Mouse (Mus musculus): ENCODE data around the gene Nusap1. TPM values are rescaled to one million over a fixed set of nuclear protein-coding genes. Genes with fewer than 3 reads are reported as not detected.

Nusap1 gene
- total RNA-seq, 2 experiments from 2014 or later, result 358 to 409 TPM

Other genes with a start within 250 kb of the Nusap1 start
- 10.9 and 11.9 TPM in 2 replicates for gene Ino80, start 140.6 kb upstream of the Nusap1 start, total RNA-seq (2015; ENCODE audit: low replicate concordance)
- 10.0 and 11.1 TPM in 2 replicates for gene Ino80, start 140.6 kb upstream of the Nusap1 start, total RNA-seq (2017; ENCODE audit: low replicate concordance)
- not detected in 2 replicates for gene Exd1, start 70.7 kb upstream of the Nusap1 start, total RNA-seq (2015; ENCODE audit: low replicate concordance)
- 0.90 TPM in 1 of 2 replicates, not detected in the other for gene Exd1, start 70.7 kb upstream of the Nusap1 start, total RNA-seq (2017; ENCODE audit: low replicate concordance)
- gene Chp1, start 70.6 kb upstream of the Nusap1 start, total RNA-seq (2015; ENCODE audit: low replicate concordance), result 76.7 and 89.7 TPM in 2 replicates
- gene Chp1, start 70.6 kb upstream of the Nusap1 start, total RNA-seq (2017; ENCODE audit: low replicate concordance), result 53.0 and 61.0 TPM in 2 replicates
- gene Oip5, start 171 bp downstream of the Nusap1 start, total RNA-seq (2015; ENCODE audit: low replicate concordance), result 68.1 and 71.7 TPM in 2 replicates
- 32.5 and 94.3 TPM in 2 replicates for gene Oip5, start 171 bp downstream of the Nusap1 start, total RNA-seq (2017; ENCODE audit: low replicate concordance)
- gene Ndufaf1, start 44.5 kb downstream of the Nusap1 start, total RNA-seq (2015; ENCODE audit: low replicate concordance), result 8.4 and 9.0 TPM in 2 replicates
- 5.4 and 6.2 TPM in 2 replicates for gene Ndufaf1, start 44.5 kb downstream of the Nusap1 start, total RNA-seq (2017; ENCODE audit: low replicate concordance)
- 33.2 and 42.3 TPM in 2 replicates for gene Rtf1, start 56.8 kb downstream of the Nusap1 start, total RNA-seq (2015; ENCODE audit: low replicate concordance)
- gene Rtf1, start 56.8 kb downstream of the Nusap1 start, total RNA-seq (2017; ENCODE audit: low replicate concordance), result 19.6 and 23.8 TPM in 2 replicates
- not detected in 2 replicates for gene Itpka, start 124.0 kb downstream of the Nusap1 start, total RNA-seq (2015; ENCODE audit: low replicate concordance)
- gene Itpka, start 124.0 kb downstream of the Nusap1 start, total RNA-seq (2017; ENCODE audit: low replicate concordance), result not detected in 2 replicates
- gene Ltk, start 142.1 kb downstream of the Nusap1 start, total RNA-seq (2015; ENCODE audit: low replicate concordance), result not detected in 2 replicates
- not detected in 2 replicates for gene Ltk, start 142.1 kb downstream of the Nusap1 start, total RNA-seq (2017; ENCODE audit: low replicate concordance)
- gene Rpap1, start 169.2 kb downstream of the Nusap1 start, total RNA-seq (2015; ENCODE audit: low replicate concordance), result 0.42 and 2.2 TPM in 2 replicates
- gene Rpap1, start 169.2 kb downstream of the Nusap1 start, total RNA-seq (2017; ENCODE audit: low replicate concordance), result 2.8 and 3.2 TPM in 2 replicates
- not detected in 2 replicates for gene Tyro3, start 179.4 kb downstream of the Nusap1 start, total RNA-seq (2015; ENCODE audit: low replicate concordance)
- gene Tyro3, start 179.4 kb downstream of the Nusap1 start, total RNA-seq (2017; ENCODE audit: low replicate concordance), result not detected in 2 replicates

Data from erythroid progenitor cell, adult 5-6 weeks (primary cell).